Mouse (Mus musculus): ENCODE data around the gene Rad51b. TPM values are rescaled to one million over a fixed set of nuclear protein-coding genes. Genes with fewer than 3 reads are reported as not detected.

The Rad51b gene
- polyA plus RNA-seq, 1 experiment from 2014 or later: 7.6 TPM

DNA sequence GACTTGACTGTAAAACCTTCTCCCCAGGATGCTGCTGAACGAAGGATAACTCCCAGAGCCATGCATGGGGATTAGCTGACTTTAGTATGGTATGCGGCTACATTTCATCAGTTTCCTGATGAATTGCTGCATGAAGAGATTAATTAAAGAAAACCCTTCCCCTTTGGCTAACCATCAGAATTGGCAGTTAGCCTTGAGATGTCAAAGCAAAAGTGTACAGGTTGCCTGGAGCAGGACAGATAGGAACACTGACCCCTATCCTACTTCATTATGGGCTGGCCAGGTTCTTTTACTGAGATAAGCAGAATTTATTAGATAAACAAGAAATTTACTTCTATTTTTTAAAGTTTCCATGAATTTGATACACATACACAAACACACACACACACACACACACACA, 85.3 kb downstream of the Rad51b start:
- no peak overlapping the region for H3K4me2 ChIP-seq (replicated peaks)

DNA sequence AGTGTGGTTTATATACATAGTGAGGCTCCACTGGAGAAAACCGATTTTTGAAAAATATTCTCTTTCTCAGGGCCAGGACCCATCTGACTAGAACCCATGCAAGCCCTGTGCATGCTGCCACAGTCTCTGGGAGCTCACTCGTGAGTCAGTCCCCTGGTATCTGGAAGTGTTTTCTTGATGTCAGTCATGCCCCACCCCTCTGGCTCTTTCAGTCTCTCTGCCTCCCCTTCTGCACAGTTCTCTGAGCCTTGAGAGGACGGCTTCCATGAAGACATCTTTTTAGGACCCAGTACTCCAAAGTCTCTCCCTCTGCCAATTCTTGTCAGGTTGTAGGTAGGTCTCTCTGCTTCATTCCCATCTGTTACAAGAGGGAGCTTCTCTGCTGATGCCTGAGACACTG, 86.5 kb downstream of the Rad51b start:
- no peak overlapping the region for H3K4me3 ChIP-seq
- H3K4me2 ChIP-seq (replicated peaks): no peak overlapping the region
- H3K9ac ChIP-seq (replicated peaks): no peak overlapping the region
- no peaks in the 10 kb centered on the region for H3K9me3 ChIP-seq
- H3K4me1 ChIP-seq: peaks cover 6% of the 10 kb centered on the region; the same call in 1 of the 2 replicates
- no peaks in the 10 kb centered on the region for H3K27me3 ChIP-seq
- H3K36me3 ChIP-seq: no peaks in the 10 kb centered on the region
- no peak for ATAC-seq (ENCODE audit: low FRiP score, low read depth)
- 45% methylated on average over 3 of the region's 3 CpGs for WGBS
- H3K27ac ChIP-seq (replicated peaks): no peak overlapping the region

More for the DNA sequence above, 85.3 kb downstream of the Rad51b start:
- no peaks in the 10 kb centered on the region for H3K9me3 ChIP-seq
- H3K4me3 ChIP-seq: no peak overlapping the region
- WGBS: 32% methylated on average over 2 of the region's 2 CpGs
- no peaks in the 10 kb centered on the region for H3K27me3 ChIP-seq
- no peak for ATAC-seq (ENCODE audit: low FRiP score, low read depth)
- H3K9ac ChIP-seq (replicated peaks): no peak overlapping the region
- H3K27ac ChIP-seq (replicated peaks): no peak overlapping the region
- H3K36me3 ChIP-seq: no peaks in the 10 kb centered on the region
- peaks cover 6% of the 10 kb centered on the region; the same call in 1 of the 2 replicates for H3K4me1 ChIP-seq

DNA sequence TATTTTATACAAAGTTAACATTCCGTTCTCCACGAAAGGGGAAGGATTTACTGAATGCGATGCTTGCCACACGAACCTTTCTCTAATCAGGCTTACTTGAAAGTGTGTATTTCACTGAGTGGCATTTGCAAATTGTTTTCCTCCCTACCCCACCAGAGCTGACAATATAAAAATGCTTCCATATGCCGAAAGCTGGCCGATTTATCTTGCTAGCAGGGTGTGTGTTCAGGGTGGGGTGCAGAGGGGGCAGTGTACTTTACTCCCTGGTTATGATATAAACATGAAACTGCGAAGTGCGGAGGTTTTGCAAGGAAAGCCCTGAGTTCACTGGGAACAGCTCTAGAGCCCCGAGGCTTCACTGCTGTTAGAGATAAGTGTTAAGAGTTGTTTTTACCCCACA, 87.7 kb downstream of the Rad51b start:
- no peak overlapping the region for H3K9ac ChIP-seq (replicated peaks)
- 66% methylated on average over 9 of the region's 9 CpGs for WGBS
- H3K27ac ChIP-seq (replicated peaks): no peak overlapping the region
- peaks cover 6% of the 10 kb centered on the region; the same call in 1 of the 2 replicates for H3K4me1 ChIP-seq
- H3K27me3 ChIP-seq: no peaks in the 10 kb centered on the region
- no peak overlapping the region for H3K4me3 ChIP-seq
- no peak for ATAC-seq (ENCODE audit: low FRiP score, low read depth)
- no peak overlapping the region for H3K4me2 ChIP-seq (replicated peaks)
- H3K9me3 ChIP-seq: no peaks in the 10 kb centered on the region
- no peaks in the 10 kb centered on the region for H3K36me3 ChIP-seq

DNA sequence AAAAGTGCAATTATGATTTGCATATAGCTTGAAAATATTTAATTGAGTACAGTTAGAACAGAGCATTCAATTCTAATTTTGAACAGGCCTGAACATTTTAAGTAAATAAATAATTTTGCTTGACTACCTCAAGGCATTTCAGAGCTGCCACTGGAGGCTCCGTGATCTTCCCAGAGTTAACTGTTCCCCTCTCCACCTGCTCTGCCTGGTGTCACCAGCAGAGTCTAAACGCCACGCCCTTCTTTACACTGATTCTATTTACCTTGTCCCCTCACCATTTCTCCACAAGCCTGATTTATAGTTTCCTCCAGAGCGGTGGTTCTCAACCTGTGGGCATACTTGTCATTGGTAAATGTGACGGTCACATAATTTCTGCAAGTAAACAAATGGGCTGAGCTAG, 88.1 kb downstream of the Rad51b start:
- Histone ChIP-seq H3K36me3 (no peaks in the 10 kb centered on the region), H3K4me2 (replicated peaks) (no peak overlapping the region), H3K4me1 (peaks cover 6% of the 10 kb centered on the region; the same call in 1 of the 2 replicates), H3K9ac (replicated peaks) (no peak overlapping the region), H3K4me3 (no peak overlapping the region), H3K9me3 (no peaks in the 10 kb centered on the region), H3K27me3 (no peaks in the 10 kb centered on the region), H3K27ac (replicated peaks) (no peak overlapping the region)
- WGBS: 85% methylated on average over 5 of the region's 5 CpGs
- ATAC-seq (ENCODE audit: low FRiP score, low read depth): no peak

DNA sequence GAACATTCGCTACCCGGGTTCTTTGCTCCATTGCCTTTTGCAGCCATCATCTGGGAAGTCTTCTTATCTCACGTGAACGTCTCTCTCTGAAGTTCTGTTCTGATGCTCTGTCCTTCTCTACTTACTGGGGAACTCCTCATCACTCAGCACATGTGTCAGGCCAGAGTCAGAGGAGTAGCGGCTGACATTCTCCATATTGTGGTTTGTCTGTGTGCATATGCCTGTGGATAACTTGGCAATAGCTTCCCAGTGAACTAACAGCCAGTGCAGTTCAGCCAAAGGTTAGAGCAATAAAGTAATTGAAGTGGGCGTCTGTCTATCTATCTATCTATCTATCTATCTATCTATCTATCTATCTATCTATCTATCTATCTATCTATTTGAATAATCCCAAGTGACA, 90.8 kb downstream of the Rad51b start:
- Histone ChIP-seq H3K9ac (replicated peaks) (no peak overlapping the region), H3K27ac (replicated peaks) (no peak overlapping the region), H3K4me2 (replicated peaks) (no peak overlapping the region), H3K4me1 (0 out of 2 replicates have a peak, but pooled peaks cover 3% of the 10 kb centered on the region), H3K36me3 (no peaks in the 10 kb centered on the region), H3K27me3 (no peaks in the 10 kb centered on the region), H3K4me3 (no peak overlapping the region), H3K9me3 (no peaks in the 10 kb centered on the region)
- 89% methylated on average over 6 of the region's 6 CpGs for WGBS
- ATAC-seq (ENCODE audit: low FRiP score, low read depth): no peak

DNA sequence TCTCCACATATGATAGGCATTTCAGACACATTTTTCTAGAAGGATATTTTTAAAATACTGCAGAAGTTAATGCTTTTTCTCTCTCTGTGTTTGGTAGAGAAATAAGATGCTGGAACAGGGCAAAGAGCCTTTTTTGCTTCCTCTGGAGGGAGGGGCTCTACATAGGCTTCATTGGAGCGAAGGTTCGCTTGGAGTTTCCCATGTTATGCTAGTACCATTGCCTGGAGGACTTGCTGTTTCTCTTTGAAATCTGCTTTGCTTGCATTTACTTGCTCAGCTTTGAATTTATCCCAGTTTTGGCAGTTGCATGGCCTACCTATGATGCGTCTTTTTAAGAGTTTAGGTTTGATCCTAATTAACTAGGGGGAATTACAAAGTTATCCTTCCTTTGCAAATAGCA, 92.2 kb downstream of the Rad51b start:
- Histone ChIP-seq H3K36me3 (no peaks in the 10 kb centered on the region), H3K4me3 (no peak overlapping the region), H3K9me3 (no peaks in the 10 kb centered on the region), H3K4me1 (0 out of 2 replicates have a peak, but pooled peaks cover 2% of the 10 kb centered on the region), H3K27ac (replicated peaks) (no peak overlapping the region), H3K9ac (replicated peaks) (no peak overlapping the region), H3K27me3 (no peaks in the 10 kb centered on the region), H3K4me2 (replicated peaks) (no peak overlapping the region)
- 94% methylated on average over 3 of the region's 3 CpGs for WGBS
- no peak for ATAC-seq (ENCODE audit: low FRiP score, low read depth)

DNA sequence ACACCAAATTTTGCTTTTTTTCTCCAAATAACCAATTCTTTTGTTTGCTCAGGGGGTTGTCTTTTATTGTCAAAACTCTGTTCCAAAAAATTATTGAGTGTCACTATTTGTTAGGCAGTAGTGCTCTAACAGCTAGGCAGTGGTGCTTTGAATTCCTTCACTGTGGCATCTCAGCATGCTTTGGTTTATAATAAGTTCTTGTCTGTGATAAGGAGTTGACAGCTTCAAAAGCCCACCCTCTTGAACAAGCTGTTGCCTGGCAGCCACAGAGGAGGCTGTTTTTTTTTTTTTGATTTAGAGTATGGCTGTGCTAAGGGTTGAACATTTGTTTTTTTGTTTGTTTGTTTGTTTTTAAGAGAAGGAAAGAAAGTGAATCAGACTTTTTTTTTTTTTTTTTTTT, 92.9 kb downstream of the Rad51b start:
- H3K4me1 ChIP-seq: no peaks in the 10 kb centered on the region
- H3K27ac ChIP-seq (replicated peaks): no peak overlapping the region
- H3K27me3 ChIP-seq: no peaks in the 10 kb centered on the region
- no peak overlapping the region for H3K4me2 ChIP-seq (replicated peaks)
- no peak for ATAC-seq (ENCODE audit: low FRiP score, low read depth)
- no peak overlapping the region for H3K4me3 ChIP-seq
- no peak overlapping the region for H3K9ac ChIP-seq (replicated peaks)
- H3K36me3 ChIP-seq: no peaks in the 10 kb centered on the region
- H3K9me3 ChIP-seq: no peaks in the 10 kb centered on the region

DNA sequence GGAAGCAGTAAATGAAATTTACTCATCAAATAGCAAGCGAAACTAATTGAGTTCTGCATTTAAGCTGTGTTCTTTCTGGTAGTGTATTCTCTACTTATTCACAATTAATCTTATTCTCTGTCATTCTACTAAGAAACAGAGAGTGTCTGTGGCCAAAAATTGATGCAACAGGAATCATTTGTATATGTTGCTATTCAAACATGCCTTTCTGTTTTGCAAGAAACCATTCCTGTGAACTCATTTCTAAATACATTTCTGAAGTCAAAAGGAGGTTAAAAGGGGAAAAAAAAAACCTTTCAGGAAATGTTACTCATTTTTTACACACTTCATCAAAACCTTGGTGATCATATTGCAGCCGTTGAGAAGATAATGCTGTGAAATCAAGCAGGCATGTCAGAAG, 96.6 kb downstream of the Rad51b start:
- WGBS: 85% methylated on average over 2 of the region's 2 CpGs
- Histone ChIP-seq H3K4me3 (no peak overlapping the region), H3K27ac (replicated peaks) (no peak overlapping the region), H3K27me3 (no peaks in the 10 kb centered on the region), H3K4me2 (replicated peaks) (no peak overlapping the region), H3K9ac (replicated peaks) (no peak overlapping the region), H3K9me3 (no peaks in the 10 kb centered on the region), H3K4me1 (no peaks in the 10 kb centered on the region), H3K36me3 (no peaks in the 10 kb centered on the region)
- no peak for ATAC-seq (ENCODE audit: low FRiP score, low read depth)

DNA sequence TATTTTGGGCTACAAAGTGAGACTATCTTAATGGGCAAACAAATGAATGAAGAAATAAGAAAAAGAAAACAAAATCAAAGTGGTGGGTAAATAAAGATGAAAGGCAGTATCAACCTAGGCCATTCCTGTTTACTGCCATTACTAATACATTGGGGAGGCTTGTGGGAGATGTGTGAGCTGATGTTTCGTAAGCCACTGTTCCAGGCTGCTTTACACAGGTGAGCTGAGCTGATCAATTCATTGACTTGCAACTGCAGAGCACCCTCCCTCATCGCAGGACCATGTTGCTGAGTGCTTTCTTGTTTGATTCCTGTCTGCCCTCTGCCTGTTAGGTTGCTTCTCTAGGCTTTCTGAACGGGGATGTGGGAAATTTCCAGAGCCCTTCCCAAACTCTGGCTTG, 106.9 kb downstream of the Rad51b start:
- no peaks in the 10 kb centered on the region for H3K9me3 ChIP-seq
- H3K27me3 ChIP-seq: no peaks in the 10 kb centered on the region
- H3K27ac ChIP-seq (replicated peaks): no peak overlapping the region
- ATAC-seq (ENCODE audit: low FRiP score, low read depth): no peak
- no peaks in the 10 kb centered on the region for H3K4me1 ChIP-seq
- H3K4me3 ChIP-seq: no peak overlapping the region
- 81% methylated on average over 3 of the region's 3 CpGs for WGBS
- no peaks in the 10 kb centered on the region for H3K36me3 ChIP-seq
- no peak overlapping the region for H3K4me2 ChIP-seq (replicated peaks)
- no peak overlapping the region for H3K9ac ChIP-seq (replicated peaks)

DNA sequence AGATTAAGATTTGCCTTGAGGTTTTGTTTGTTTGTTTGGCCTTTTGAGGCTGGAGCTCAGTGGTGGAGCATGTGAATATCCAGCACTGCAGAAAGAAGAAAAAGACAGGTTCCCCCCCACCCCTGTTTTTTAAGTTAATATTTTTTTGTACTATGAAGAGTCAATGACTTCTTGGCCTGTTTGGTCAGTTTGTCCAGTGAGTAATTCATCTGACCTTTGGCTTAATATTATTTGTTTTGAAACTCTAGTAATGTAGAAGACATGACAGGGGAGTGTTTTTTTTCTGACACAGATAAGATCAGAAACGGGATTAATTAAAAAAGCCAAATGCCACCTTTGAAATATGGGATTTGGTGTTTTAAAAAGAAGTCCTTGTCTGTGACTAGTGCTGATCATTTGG, 107.4 kb downstream of the Rad51b start:
- Histone ChIP-seq H3K4me2 (replicated peaks) (no peak overlapping the region), H3K27ac (replicated peaks) (no peak overlapping the region), H3K36me3 (no peaks in the 10 kb centered on the region), H3K9me3 (no peaks in the 10 kb centered on the region), H3K4me3 (no peak overlapping the region), H3K9ac (replicated peaks) (no peak overlapping the region), H3K27me3 (no peaks in the 10 kb centered on the region), H3K4me1 (no peaks in the 10 kb centered on the region; the same call in 1 of the 2 replicates)
- ATAC-seq (ENCODE audit: low FRiP score, low read depth): no peak
- 69% methylated on average over 1 of the region's 1 CpGs for WGBS

DNA sequence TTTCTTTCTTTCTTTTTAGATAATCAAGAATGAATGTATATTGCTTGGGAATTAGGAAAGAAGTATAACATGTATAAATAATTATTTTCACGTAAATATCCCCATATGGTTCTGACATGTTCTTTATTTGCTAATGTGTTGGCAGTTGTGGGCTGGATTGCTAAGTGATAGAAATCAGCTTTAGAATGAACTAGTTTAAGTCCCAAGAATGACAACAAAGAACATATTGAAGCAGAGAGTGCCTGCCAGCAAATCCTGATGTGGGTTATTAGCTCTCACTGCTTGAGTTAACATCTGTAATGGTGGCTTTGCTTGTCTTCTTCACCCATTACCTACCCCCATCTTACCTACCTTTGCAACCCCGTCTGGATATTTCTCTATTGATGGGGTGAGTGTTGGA, 111.6 kb downstream of the Rad51b start:
- H3K4me3 ChIP-seq: no peak overlapping the region
- WGBS: 64% methylated on average over 2 of the region's 2 CpGs
- no peaks in the 10 kb centered on the region for H3K9me3 ChIP-seq
- no peak overlapping the region for H3K9ac ChIP-seq (replicated peaks)
- H3K4me1 ChIP-seq: no peaks in the 10 kb centered on the region; the same call in 1 of the 2 replicates
- H3K4me2 ChIP-seq (replicated peaks): no peak overlapping the region
- no peak for ATAC-seq (ENCODE audit: low FRiP score, low read depth)
- no peak overlapping the region for H3K27ac ChIP-seq (replicated peaks)
- no peaks in the 10 kb centered on the region for H3K36me3 ChIP-seq
- H3K27me3 ChIP-seq: no peaks in the 10 kb centered on the region

DNA sequence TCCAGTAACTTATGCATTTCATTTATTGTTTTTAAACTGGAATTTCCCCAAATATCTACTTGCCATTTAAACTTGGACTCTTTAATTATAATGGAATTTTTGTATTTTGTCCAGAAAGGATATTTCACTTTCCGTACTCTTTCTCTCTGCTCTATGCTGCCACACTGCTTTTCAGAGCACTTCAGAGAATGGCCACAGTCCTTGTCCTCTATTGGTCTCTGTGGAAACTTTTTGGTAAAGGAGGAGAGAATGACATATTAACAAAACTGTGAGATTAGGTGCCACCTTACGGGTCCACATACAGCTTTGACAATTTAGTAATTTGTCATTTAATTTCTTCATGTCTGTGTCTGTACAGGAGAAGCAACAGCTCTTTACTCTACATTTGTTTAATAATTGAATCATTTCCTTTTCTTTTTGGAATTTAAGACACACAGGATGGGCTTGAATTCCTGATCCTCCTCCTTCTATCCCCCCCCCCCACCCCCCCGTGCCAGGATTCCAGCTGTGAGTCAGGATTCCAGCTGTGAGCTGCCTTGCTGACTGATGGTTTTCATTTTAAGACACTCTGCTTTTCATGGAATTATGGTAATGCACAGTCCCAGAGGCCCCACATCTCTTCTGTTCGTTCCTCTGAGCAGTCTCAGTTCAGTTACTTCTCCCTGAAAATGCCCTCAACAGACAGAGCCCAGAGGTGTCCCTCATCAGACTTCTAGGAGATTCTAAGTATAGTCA, 112.2 kb downstream of the Rad51b start:
- Histone ChIP-seq H3K4me1 (no peaks in the 10 kb centered on the region; the same call in 1 of the 2 replicates), H3K27ac (replicated peaks) (no peak overlapping the region), H3K4me3 (no peak overlapping the region), H3K27me3 (no peaks in the 10 kb centered on the region), H3K36me3 (no peaks in the 10 kb centered on the region), H3K9me3 (no peaks in the 10 kb centered on the region), H3K9ac (replicated peaks) (no peak overlapping the region), H3K4me2 (replicated peaks) (no peak overlapping the region)
- WGBS: 49% methylated on average over 4 of the region's 4 CpGs
- ATAC-seq (ENCODE audit: low FRiP score, low read depth): no peak

Data from midbrain, embryonic 12.5 days (tissue).